Mouse (Mus musculus) hindbrain, embryonic 10.5 days (tissue): ENCODE measurements around the gene Il21r. TPM values are rescaled to one million over a fixed set of nuclear protein-coding genes. Genes with fewer than 3 reads are reported as not detected.

Experiments
- DNase-seq: peaks from one replicate; pipeline ENCODE4 v3.0.0-alpha.2; 2017; ENCODE audit warnings: low spot score
- H3K27ac ChIP-seq: fragments of 300-500 bp; sonication (generic); 2 replicates; pipeline ENCODE4 v1.5.1; 2016; ENCODE audit warnings: mild to moderate bottlenecking, moderate library complexity
- H3K27me3 ChIP-seq: fragments of 300-500 bp; sonication (generic); 2 replicates; pipeline ENCODE4 v1.6.1; 2016; ENCODE audit warnings: mild to moderate bottlenecking; ENCODE audit not compliant: poor library complexity, insufficient read depth, severe bottlenecking
- H3K36me3 ChIP-seq: fragments of 300-500 bp; sonication (generic); 2 replicates; pipeline ENCODE4 v1.6.1; 2016; ENCODE audit warnings: mild to moderate bottlenecking, moderate library complexity
- H3K4me1 ChIP-seq: fragments of 300-500 bp; sonication (generic); replicated peaks from 2 replicates; pipeline ENCODE4 v1.6.1; 2016; ENCODE audit warnings: mild to moderate bottlenecking
- H3K4me3 ChIP-seq: fragments of 300-500 bp; sonication (generic); 2 replicates; pipeline ENCODE4 v1.5.1; 2016; ENCODE audit warnings: mild to moderate bottlenecking, moderate library complexity
- H3K9me3 ChIP-seq: fragments of 300-500 bp; sonication (generic); 2 replicates; pipeline ENCODE4 v1.6.1; 2016; ENCODE audit warnings: mild to moderate bottlenecking, moderate library complexity
- WGBS: fragments of 180-500 bp; shearing (Covaris S2); methylation state at CpG from one replicate; pipeline ENCODE4 v1.1.7; 2016; 5-methylcytosine and 5-hydroxymethylcytosine counted together
- polyA plus RNA-seq: library from polyadenylated mRNA; unstranded; fragments of >200 nt; fragmentation: Nextera tagmentation; extraction: Ambion mirVana; gene quantifications from 2 replicates; pipeline ENCODE4 v1.2.1, GENCODE M21; 2016

Il21r gene
- polyA plus RNA-seq, 1 experiment from 2014 or later, result 0.41 TPM

- Histone ChIP-seq H3K27ac (no peak overlapping the region), H3K4me1 (peaks cover 55% of the 10 kb centered on the region), H3K9me3 (no peaks in the 10 kb centered on the region), H3K36me3 (peaks cover 9% of the 10 kb centered on the region; the same call in 1 of the 2 replicates), H3K4me3 (no peak overlapping the region), H3K27me3 (peaks cover 4% of the 10 kb centered on the region; the same call in 1 of the 2 replicates)
- WGBS, result 86% methylated on average over 3 of the region's 3 CpGs
- no peak for DNase-seq
Observed at GRCm38 (mm10) chr7:125563093-125563492, 40.1 kb upstream of the Il21r start.

- 65% methylated on average over 11 of the region's 11 CpGs for WGBS
- no peak for DNase-seq
- H3K4me3 ChIP-seq, result no peak overlapping the region
- peaks cover 4% of the 10 kb centered on the region; the same call in 1 of the 2 replicates for H3K27me3 ChIP-seq
- H3K4me1 ChIP-seq, result peaks cover 53% of the 10 kb centered on the region
- no peaks in the 10 kb centered on the region for H3K9me3 ChIP-seq
- 0 out of 2 replicates have a peak overlapping the region, but pooled peaks have one; percentile 23 for H3K27ac ChIP-seq
- H3K36me3 ChIP-seq, result peaks cover 14% of the 10 kb centered on the region; the same call in 1 of the 2 replicates
Observed at GRCm38 (mm10) chr7:125564316-125565024, 38.8 kb upstream of the Il21r start.

- Histone ChIP-seq H3K4me3 (no peak overlapping the region), H3K9me3 (no peaks in the 10 kb centered on the region), H3K27ac (peak overlapping the region; percentile 23; the same call in 1 of the 2 replicates), H3K4me1 (peaks cover 47% of the 10 kb centered on the region), H3K27me3 (0 out of 2 replicates have a peak, but pooled peaks cover 4% of the 10 kb centered on the region), H3K36me3 (peaks cover 24% of the 10 kb centered on the region; the same call in 1 of the 2 replicates)
- 51% methylated on average over 12 of the region's 12 CpGs for WGBS
- DNase-seq, result peak; percentile 47
Observed at GRCm38 (mm10) chr7:125565516-125566285, 37.5 kb upstream of the Il21r start.

GRCm38 (mm10) chr7:125566420-125566819, 36.8 kb upstream of the Il21r start:
- no peaks in the 10 kb centered on the region for H3K9me3 ChIP-seq
- 0 out of 2 replicates have a peak, but pooled peaks cover 4% of the 10 kb centered on the region for H3K27me3 ChIP-seq
- 82% methylated on average over 2 of the region's 2 CpGs for WGBS
- no peak overlapping the region for H3K4me3 ChIP-seq
- H3K27ac ChIP-seq, result no peak overlapping the region
- H3K4me1 ChIP-seq, result peaks cover 40% of the 10 kb centered on the region
- DNase-seq, result no peak
- H3K36me3 ChIP-seq, result peaks cover 24% of the 10 kb centered on the region; the same call in 1 of the 2 replicates

- 86% methylated on average over 8 of the region's 8 CpGs for WGBS
- Histone ChIP-seq H3K4me3 (no peak overlapping the region), H3K9me3 (no peaks in the 10 kb centered on the region), H3K36me3 (peaks cover 24% of the 10 kb centered on the region; the same call in 1 of the 2 replicates), H3K4me1 (peaks cover 43% of the 10 kb centered on the region), H3K27me3 (0 out of 2 replicates have a peak, but pooled peaks cover 4% of the 10 kb centered on the region), H3K27ac (no peak overlapping the region)
- no peak for DNase-seq
Observed at GRCm38 (mm10) chr7:125568888-125569287, 34.3 kb upstream of the Il21r start.

GRCm38 (mm10) chr7:125571891-125572290, 31.3 kb upstream of the Il21r start:
- 85% methylated on average over 19 of the region's 19 CpGs for WGBS
- peaks cover 37% of the 10 kb centered on the region; the same call in 1 of the 2 replicates for H3K36me3 ChIP-seq
- H3K4me3 ChIP-seq, result no peak overlapping the region
- H3K4me1 ChIP-seq, result peaks cover 17% of the 10 kb centered on the region; the same call in 1 of the 2 replicates
- H3K27me3 ChIP-seq, result 0 out of 2 replicates have a peak, but pooled peaks cover 2% of the 10 kb centered on the region
- H3K27ac ChIP-seq, result 0 out of 2 replicates have a peak overlapping the region, but pooled peaks have one; percentile 35
- DNase-seq, result no peak
- H3K9me3 ChIP-seq, result no peaks in the 10 kb centered on the region

GRCm38 (mm10) chr7:125572737-125573136, 30.5 kb upstream of the Il21r start:
- DNase-seq, result no peak
- Histone ChIP-seq H3K27ac (no peak overlapping the region), H3K4me3 (no peak overlapping the region), H3K36me3 (peaks cover 29% of the 10 kb centered on the region; the same call in 1 of the 2 replicates), H3K4me1 (peaks cover 16% of the 10 kb centered on the region; the same call in 1 of the 2 replicates), H3K27me3 (no peaks in the 10 kb centered on the region), H3K9me3 (no peaks in the 10 kb centered on the region)
- WGBS, result 73% methylated on average over 6 of the region's 6 CpGs

GRCm38 (mm10) chr7:125573849-125574248, 29.4 kb upstream of the Il21r start:
- peaks cover 16% of the 10 kb centered on the region; the same call in 1 of the 2 replicates for H3K4me1 ChIP-seq
- 86% methylated on average over 2 of the region's 2 CpGs for WGBS
- no peak for DNase-seq

GRCm38 (mm10) chr7:125574832-125575231, 28.4 kb upstream of the Il21r start:
- Histone ChIP-seq H3K27me3 (no peaks in the 10 kb centered on the region), H3K4me3 (no peak overlapping the region), H3K27ac (no peak overlapping the region), H3K36me3 (peaks cover 21% of the 10 kb centered on the region; the same call in 1 of the 2 replicates), H3K9me3 (no peaks in the 10 kb centered on the region), H3K4me1 (peaks cover 16% of the 10 kb centered on the region; the same call in 1 of the 2 replicates)
- no peak for DNase-seq
- WGBS, result 87% methylated on average over 3 of the region's 3 CpGs

More at GRCm38 (mm10) chr7:125573849-125574248, 29.4 kb upstream of the Il21r start:
- Histone ChIP-seq H3K36me3 (peaks cover 29% of the 10 kb centered on the region; the same call in 1 of the 2 replicates), H3K9me3 (no peaks in the 10 kb centered on the region), H3K27me3 (no peaks in the 10 kb centered on the region), H3K4me3 (no peak overlapping the region), H3K27ac (no peak overlapping the region)

- no peaks in the 10 kb centered on the region for H3K9me3 ChIP-seq
Observed at GRCm38 (mm10) chr7:125575738-125576540, 27.3 kb upstream of the Il21r start.

GRCm38 (mm10) chr7:125576982-125577381, 26.2 kb upstream of the Il21r start:
- DNase-seq, result no peak
- Histone ChIP-seq H3K4me1 (peaks cover 25% of the 10 kb centered on the region; the same call in 1 of the 2 replicates), H3K27ac (no peak overlapping the region), H3K4me3 (no peak overlapping the region), H3K27me3 (peaks cover 6% of the 10 kb centered on the region; the same call in 1 of the 2 replicates), H3K36me3 (peaks cover 14% of the 10 kb centered on the region; the same call in 1 of the 2 replicates), H3K9me3 (no peaks in the 10 kb centered on the region)
- 84% methylated on average over 7 of the region's 7 CpGs for WGBS

More at GRCm38 (mm10) chr7:125575738-125576540, 27.3 kb upstream of the Il21r start:
- 86% methylated on average over 16 of the region's 16 CpGs for WGBS
- no peak for DNase-seq
- Histone ChIP-seq H3K36me3 (peaks cover 14% of the 10 kb centered on the region; the same call in 1 of the 2 replicates), H3K27ac (0 out of 2 replicates have a peak overlapping the region, but pooled peaks have one; percentile 9), H3K27me3 (peaks cover 6% of the 10 kb centered on the region; the same call in 1 of the 2 replicates), H3K4me3 (no peak overlapping the region), H3K4me1 (peaks cover 20% of the 10 kb centered on the region; the same call in 1 of the 2 replicates)
